Comparison of ENCODE assay signal across 8 mouse cellular contexts in the genomic region with DNA sequence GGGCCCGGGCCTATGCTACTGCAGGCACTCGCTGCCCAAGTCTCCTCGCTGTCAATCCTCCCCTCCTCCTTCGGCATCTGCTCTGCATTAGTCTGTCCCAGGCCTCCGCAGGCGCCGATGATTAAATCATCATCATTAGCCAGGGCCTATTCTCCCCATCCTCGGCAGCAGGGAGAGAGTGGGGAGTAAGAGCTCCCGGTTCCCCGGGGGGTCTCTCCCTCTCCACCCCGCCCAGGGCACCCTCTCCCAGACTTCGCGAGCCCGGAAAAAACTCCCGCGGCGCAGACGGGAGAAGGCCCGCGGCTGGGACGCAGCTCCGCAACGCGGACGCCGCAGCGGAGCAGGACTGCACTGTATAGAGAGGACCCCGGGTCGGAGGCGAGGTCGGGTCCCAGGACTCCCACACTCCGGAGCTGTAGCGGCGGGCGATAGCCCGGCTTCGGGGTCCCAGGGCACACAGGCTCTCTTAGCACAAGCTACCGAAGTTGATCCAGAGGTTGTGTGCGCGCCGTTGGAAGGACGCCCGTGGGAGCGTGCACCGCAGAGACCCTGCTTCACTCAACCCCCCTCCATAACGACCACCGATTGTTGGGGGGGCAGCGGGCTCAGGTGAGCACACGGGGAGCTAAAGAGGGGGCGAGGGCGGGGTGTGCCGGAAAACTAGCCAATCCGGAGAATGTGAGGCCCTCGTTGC. TPM values are rescaled to one million over a fixed set of nuclear protein-coding genes. Genes with fewer than 3 reads are reported as not detected.
DNase-seq lines count a peak whose midpoint lies in the region; ATAC-seq and TF ChIP-seq lines count a peak whose summit lies in the region.

A gene (plus strand): TSS at position 240 of the 694 bp plus-strand sequence.

- H3K36me3 ChIP-seq in heart, embryonic 12.5 days: peaks cover 23% of the 10 kb centered on the region
- H3K36me3 ChIP-seq in ES-Bruce4 (ENCODE audit: control insufficient read depth, insufficient read depth, low read length, poor library complexity, severe bottlenecking) (peaks cover 3% of the 10 kb centered on the region; the same call in 1 of the 2 replicates), macrophage (ENCODE audit: inconsistent target) (peaks cover 18% of the 10 kb centered on the region; the same call in 1 of the 2 replicates)
- peaks cover 14% of the 10 kb centered on the region for H3K36me3 ChIP-seq in heart, embryonic 15.5 days

- no peak for DNase-seq in heart, postnatal 4 days
- peak; percentile 98 for DNase-seq in c-Kit-positive CD71-negative TER-119-negative erythroid progenitor cells, embryonic 14.5 days (ENCODE audit: low read depth)
- DNase-seq in left cerebral cortex, adult 2 months (ENCODE audit: extremely low spot score in 1 of 2, low spot score in 2 of 2): peak; percentile 39 to 56
- DNase-seq in gastrocnemius, adult 18-20 months (ENCODE audit: low spot score): no peak

- H3K4me1 ChIP-seq in heart, embryonic 12.5 days (replicated peaks): peaks cover 11% of the 10 kb centered on the region; the same call in 1 of the 2 replicates
- no peaks in the 10 kb centered on the region for H3K4me1 ChIP-seq in ES-Bruce4 (ENCODE audit: control insufficient read depth, insufficient read depth, low read length)
- H3K4me1 ChIP-seq in heart, embryonic 15.5 days (replicated peaks): peaks cover 13% of the 10 kb centered on the region

- peak within 1 kb of the TSS; percentile 97 for H3K4me2 ChIP-seq in heart, embryonic 12.5 days
- peak within 1 kb of the TSS; percentile 99 for H3K4me2 ChIP-seq in heart, embryonic 15.5 days

- H3K27ac ChIP-seq in heart, embryonic 12.5 days (ENCODE audit: poor library complexity, severe bottlenecking): peak within 1 kb of the TSS; percentile 38; the same call in 1 of the 2 replicates
- H3K27ac ChIP-seq in ES-Bruce4 (ENCODE audit: insufficient read depth, low read length): no peak within 1 kb of the TSS
- peak within 1 kb of the TSS; percentile 86 for H3K27ac ChIP-seq in heart, embryonic 15.5 days
- peak within 1 kb of the TSS; percentile 100 for H3K27ac ChIP-seq in left cerebral cortex, adult 2 months
- peak within 1 kb of the TSS; percentile 68 for H3K27ac ChIP-seq in macrophage

- peaks cover 8% of the 10 kb centered on the region; the same call in 1 of the 2 replicates for H3K79me2 ChIP-seq in macrophage (ENCODE audit: inconsistent target)

- TF ChIP-seq EP300 in ES-Bruce4 (IDR thresholded peaks at IDR 0.05; ENCODE audit: insufficient read depth, low read depth, low read length): no peak

- no peak for TF ChIP-seq CTCF in ES-Bruce4 (IDR thresholded peaks at IDR 0.05; ENCODE audit: low read depth, low read length)
- no peak for TF ChIP-seq CTCF in left cerebral cortex, adult 2 months (IDR thresholded peaks at IDR 0.05)

- peak within 1 kb of the TSS; percentile 71 for H3K9ac ChIP-seq in heart, embryonic 12.5 days
- H3K9ac ChIP-seq in ES-Bruce4 (ENCODE audit: low read depth, poor library complexity, severe bottlenecking): peak within 1 kb of the TSS; percentile 63
- peak within 1 kb of the TSS; percentile 83 for H3K9ac ChIP-seq in heart, embryonic 15.5 days

- under 1% methylated on average over 54 of the region's 54 CpGs for WGBS in heart, embryonic 12.5 days
- 1% methylated on average over 54 of the region's 54 CpGs for WGBS in heart, embryonic 15.5 days
- 2% methylated on average over 52 of the region's 54 CpGs for WGBS in macrophage (ENCODE audit: missing documents)

- TF ChIP-seq POLR2A in ES-Bruce4 (IDR thresholded peaks at IDR 0.05; ENCODE audit: insufficient read depth, low read length): no peak

- H3K9me3 ChIP-seq in heart, embryonic 12.5 days (replicated peaks): no peaks in the 10 kb centered on the region
- H3K9me3 ChIP-seq in ES-Bruce4 (replicated peaks; ENCODE audit: control insufficient read depth, insufficient read depth, low read length, poor library complexity, severe bottlenecking): no peaks in the 10 kb centered on the region
- no peaks in the 10 kb centered on the region for H3K9me3 ChIP-seq in heart, embryonic 15.5 days (replicated peaks)

- ATAC-seq in heart, embryonic 12.5 days (ENCODE audit: insufficient number of reproducible peaks, low FRiP score): peak; percentile 52
- peak; percentile 53 for ATAC-seq in heart, embryonic 15.5 days (replicated peaks; ENCODE audit: insufficient number of reproducible peaks, insufficient read depth, low FRiP score, low read depth)

- peak within 1 kb of the TSS; percentile 62 for H3K4me3 ChIP-seq in heart, embryonic 12.5 days
- H3K4me3 ChIP-seq in ES-Bruce4 (ENCODE audit: low read depth, low read length): peak within 1 kb of the TSS; percentile 89
- peak within 1 kb of the TSS; percentile 84 for H3K4me3 ChIP-seq in heart, embryonic 15.5 days
- peak within 1 kb of the TSS; percentile 84 for H3K4me3 ChIP-seq in left cerebral cortex, adult 2 months
- peak within 1 kb of the TSS; percentile 58 for H3K4me3 ChIP-seq in macrophage (ENCODE audit: inconsistent target)

- intact Hi-C loops in left cerebral cortex, adult 2 months (cut with DNase I): loop anchor here (1.0 to 10.0 kb wide), 4 partner anchors 23 to 637 kb away; a partner anchor contains a TSS

- H3K27me3 ChIP-seq in heart, embryonic 12.5 days (replicated peaks): peaks cover 58% of the 10 kb centered on the region
- H3K27me3 ChIP-seq in ES-Bruce4 (ENCODE audit: control insufficient read depth, insufficient read depth, low read length, poor library complexity, severe bottlenecking): no peaks in the 10 kb centered on the region
- H3K27me3 ChIP-seq in heart, embryonic 15.5 days: peaks cover 56% of the 10 kb centered on the region

RNA-seq across cellular contexts. Expression of the gene that starts here (rescaled TPM):
- 12.5 and 14.9 TPM in 2 replicates for polyA plus RNA-seq in heart, embryonic 12.5 days (2016; fragmentation: Nextera tagmentation; extraction: Ambion mirVana)
- total RNA-seq in heart, postnatal 4 days (2021): 10 to 100 TPM in 1 of 2 experiments, 1 to 10 TPM in 1; 7.2 to 10.2 TPM
- polyA plus RNA-seq in ES-Bruce4 (2011; ENCODE audit: insufficient read depth, insufficient read length, low read depth, missing spikeins) (14.7 and 21.3 TPM in 2 replicates), macrophage (2018) (9.8 to 13.6 TPM (median 11.0 TPM) in 3 replicates)
- polyA plus RNA-seq in heart, embryonic 15.5 days (2015; fragmentation: Nextera tagmentation; extraction: Ambion mirVana): 13.8 and 18.6 TPM in 2 replicates
- 10 to 100 TPM; 24.3 to 27.0 TPM for total RNA-seq in left cerebral cortex, adult 2 months (2021)
- total RNA-seq in macrophage (2018; cell fraction: chromatin; rRNA removed): 10 to 100 TPM in 21 of 26 experiments, 1 to 10 TPM in 5; 3.7 to 47.2 (median 20.5) TPM
- 10 to 100 TPM in 16 of 26 experiments, 1 to 10 TPM in 10; 2.7 to 15.4 (median 11.9) TPM for total RNA-seq in macrophage (2018; cell fraction: cytosol; rRNA removed)
- total RNA-seq in macrophage (2018; cell fraction: nucleus; rRNA removed): 10 to 100 TPM in 18 of 26 experiments, 1 to 10 TPM in 8; 4.2 to 54.0 (median 14.0) TPM
- total RNA-seq in gastrocnemius, adult 18-20 months (2021): 1 to 10 TPM; 9.1 to 9.3 TPM

Comparison
In these comparisons a context has a peak if more than half of its experiments do, and no peak if none do; other contexts are left out.
1. DNase-seq: peak in c-Kit-positive CD71-negative TER-119-negative erythroid progenitor cells, embryonic 14.5 days (single experiment) and left cerebral cortex, adult 2 months (2 of 2); none in heart, postnatal 4 days (single experiment) and gastrocnemius, adult 18-20 months (single experiment).
2. Peak in every context shown above with its lines, with median percentiles within 50 percentile points of each other: H3K4me3 ChIP-seq and H3K9ac ChIP-seq.